Mouse (Mus musculus) forebrain, embryonic 10.5 days (tissue): ENCODE measurements around the gene Smdt1. TPM values are rescaled to one million over a fixed set of nuclear protein-coding genes. Genes with fewer than 3 reads are reported as not detected.
"Not testable (repeated sequence)": the region's sequence is repeated elsewhere in the genome, so short reads cannot be mapped to it uniquely, and the experiment has no call there.

Experiments used
- DNase-seq: peaks from one replicate; pipeline ENCODE4 v3.0.0-alpha.2; 2017; ENCODE audit warnings: low spot score; ENCODE audit errors: extremely low spot score
- H3K27ac ChIP-seq: fragments of 300-500 bp; sonication (generic); 2 replicates; pipeline ENCODE4 v1.5.1; 2016; ENCODE audit warnings: mild to moderate bottlenecking
- H3K27me3 ChIP-seq: fragments of 300-500 bp; sonication (generic); 2 replicates; pipeline ENCODE4 v1.6.1; 2016; ENCODE audit warnings: mild to moderate bottlenecking; ENCODE audit not compliant: poor library complexity, severe bottlenecking
- H3K36me3 ChIP-seq: fragments of 300-500 bp; sonication (generic); replicated peaks from 2 replicates; pipeline ENCODE4 v1.6.1; 2016; ENCODE audit warnings: mild to moderate bottlenecking, moderate library complexity
- H3K4me1 ChIP-seq: fragments of 300-500 bp; sonication (generic); 2 replicates; pipeline ENCODE4 v1.6.1; 2016
- H3K4me3 ChIP-seq: fragments of 300-500 bp; sonication (generic); 2 replicates; pipeline ENCODE4 v1.5.1; 2016; ENCODE audit warnings: mild to moderate bottlenecking, moderate library complexity
- H3K9me3 ChIP-seq: fragments of 300-500 bp; sonication (generic); 2 replicates; pipeline ENCODE4 v1.6.1; 2016; ENCODE audit warnings: mild to moderate bottlenecking, moderate library complexity
- WGBS: fragments of 180-500 bp; shearing (Covaris S2); methylation state at CpG from one replicate; pipeline ENCODE4 v1.1.7; 2016; 5-methylcytosine and 5-hydroxymethylcytosine counted together
- polyA plus RNA-seq: library from polyadenylated mRNA; unstranded; fragments of >200 nt; fragmentation: Nextera tagmentation; extraction: Ambion mirVana; gene quantifications from 2 replicates; pipeline ENCODE4 v1.2.1, GENCODE M21; 2016

Smdt1 gene
- polyA plus RNA-seq, 1 experiment from 2014 or later, result 236 TPM

DNA sequence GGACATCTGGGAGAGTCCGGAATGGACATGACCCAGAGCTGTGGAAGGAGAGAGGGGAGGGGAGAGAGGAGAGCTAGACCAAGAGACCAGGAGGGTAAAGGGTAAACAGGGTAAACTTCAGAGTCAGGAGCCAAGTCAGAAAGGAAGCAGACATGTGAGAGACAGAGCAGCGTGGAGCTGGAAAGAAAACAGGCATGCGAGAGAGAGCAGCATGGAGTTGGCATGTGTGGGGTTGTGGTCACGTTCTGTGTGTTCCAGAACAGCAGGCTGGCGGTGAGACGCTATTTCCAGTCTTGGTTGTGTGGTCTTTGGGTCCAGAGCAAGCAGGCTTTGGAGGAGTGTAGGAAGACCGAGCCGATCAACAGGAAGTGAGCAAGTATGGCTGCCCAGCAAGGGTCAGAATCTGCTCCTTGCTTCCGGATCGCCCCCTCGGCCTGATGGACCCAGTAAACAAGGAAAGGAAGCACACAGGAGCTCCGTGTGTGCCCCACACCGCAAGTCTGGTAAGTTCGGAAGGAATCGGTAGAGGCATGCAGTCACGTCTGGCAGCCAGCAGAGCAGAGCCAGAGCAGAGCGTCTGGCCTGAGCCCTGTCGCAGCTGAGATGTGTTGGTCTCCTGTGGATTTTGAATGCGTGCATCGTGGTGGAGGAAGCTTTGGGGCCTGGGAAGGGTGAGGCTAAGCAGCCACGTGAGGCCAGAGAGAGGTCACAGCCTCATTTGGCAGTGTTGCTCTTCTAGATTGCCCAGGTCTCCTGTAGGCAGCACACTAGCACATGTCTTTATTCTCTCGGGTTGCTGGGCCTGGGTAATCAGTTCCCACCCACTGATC lies 19.9 kb downstream of the Smdt1 start:
- WGBS, result 74% methylated on average over 22 of the region's 22 CpGs
- DNase-seq, result no peak
- H3K27ac ChIP-seq, result peak overlapping the region; percentile 40; the same call in 1 of the 2 replicates

DNA sequence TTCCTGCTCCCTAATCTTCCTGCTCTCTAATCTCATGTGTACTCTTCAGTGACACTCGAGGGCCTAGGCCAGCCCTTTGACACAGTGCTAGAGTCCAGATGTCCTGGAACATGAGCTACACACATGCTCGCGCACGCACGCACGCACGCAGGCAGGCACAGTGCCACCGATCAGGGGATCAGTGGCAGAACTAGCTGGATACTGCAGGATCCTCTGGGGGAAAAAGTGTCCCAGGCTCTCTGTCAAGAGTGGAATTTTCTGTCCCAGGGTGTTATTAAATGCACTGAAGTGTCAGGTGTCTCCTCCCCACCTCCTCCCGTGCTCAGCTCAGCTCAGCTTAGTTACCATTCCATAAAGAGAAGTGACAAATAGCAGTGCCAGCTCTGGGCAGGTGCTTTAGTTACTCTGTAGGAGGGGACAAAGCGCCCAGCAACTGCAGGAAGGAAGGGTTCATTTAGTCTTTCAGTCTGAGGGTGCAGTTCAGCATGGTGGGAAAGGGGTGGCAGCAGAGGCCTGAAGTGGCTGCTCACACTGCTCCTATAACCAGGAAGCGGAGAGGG lies 22.8 kb downstream of the Smdt1 start:
- 0 out of 2 replicates have a peak, but pooled peaks cover 9% of the 10 kb centered on the region for H3K4me1 ChIP-seq
- H3K4me3 ChIP-seq, result no peak overlapping the region
- H3K36me3 ChIP-seq, result no peaks in the 10 kb centered on the region
- H3K9me3 ChIP-seq, result no peaks in the 10 kb centered on the region
- no peaks in the 10 kb centered on the region for H3K27me3 ChIP-seq
- DNase-seq, result peak; percentile 14
- 78% methylated on average over 11 of the region's 11 CpGs for WGBS
- no peak overlapping the region for H3K27ac ChIP-seq

More for the DNA sequence above, 19.9 kb downstream of the Smdt1 start:
- H3K4me1 ChIP-seq, result peaks cover 17% of the 10 kb centered on the region
- no peaks in the 10 kb centered on the region for H3K36me3 ChIP-seq
- no peaks in the 10 kb centered on the region for H3K9me3 ChIP-seq
- no peaks in the 10 kb centered on the region for H3K27me3 ChIP-seq
- H3K4me3 ChIP-seq, result no peak overlapping the region

DNA sequence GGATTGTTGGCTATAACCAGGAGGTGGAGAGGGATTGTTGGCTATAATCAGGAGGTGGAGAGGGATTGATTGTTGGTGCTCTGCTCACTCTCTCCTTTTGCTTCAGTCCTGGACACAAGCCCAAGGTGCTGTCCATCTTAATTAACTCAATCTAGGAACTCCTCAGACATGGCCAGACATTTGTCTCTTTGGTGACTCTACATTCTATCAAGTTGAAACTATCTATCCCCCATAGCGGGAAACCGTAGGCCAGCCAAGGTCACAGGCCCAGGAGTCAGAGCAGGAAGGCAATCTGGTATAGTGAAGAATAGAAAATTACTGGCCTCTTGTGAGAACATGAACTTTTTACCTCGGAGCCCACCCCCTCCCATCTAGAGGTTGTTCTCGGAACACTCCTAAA lies 23.5 kb downstream of the Smdt1 start:
- DNase-seq, result no peak
- no peaks in the 10 kb centered on the region for H3K27me3 ChIP-seq
- H3K27ac ChIP-seq, result no peak overlapping the region
- no peak overlapping the region for H3K4me3 ChIP-seq
- 96% methylated on average over 4 of the region's 4 CpGs for WGBS
- no peaks in the 10 kb centered on the region for H3K36me3 ChIP-seq
- H3K4me1 ChIP-seq, result 0 out of 2 replicates have a peak, but pooled peaks cover 9% of the 10 kb centered on the region
- no peaks in the 10 kb centered on the region for H3K9me3 ChIP-seq

DNA sequence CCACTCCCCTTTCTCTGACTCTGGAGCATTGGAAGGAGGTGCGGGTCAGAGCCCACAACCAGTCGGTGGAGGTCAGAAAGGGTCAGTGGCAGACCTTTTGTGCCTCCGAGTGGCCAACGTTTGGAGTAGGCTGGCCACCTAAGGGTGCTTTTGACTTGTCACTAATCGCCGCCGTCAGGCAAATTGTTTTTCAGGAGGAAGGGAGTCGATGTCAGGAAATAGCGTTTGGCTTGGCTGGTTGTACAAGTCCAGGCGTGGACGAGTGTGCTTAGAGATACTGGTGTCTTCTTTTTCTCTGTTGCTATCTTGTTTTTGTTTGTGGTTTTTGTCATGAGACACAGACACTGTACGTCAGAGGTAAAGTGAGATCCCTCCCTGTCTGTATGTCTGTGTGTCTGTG lies 25.0 kb downstream of the Smdt1 start:
- DNase-seq, H3K36me3 ChIP-seq, H3K4me1 ChIP-seq, H3K9me3 ChIP-seq, H3K27me3 ChIP-seq, H3K27ac ChIP-seq, H3K4me3 ChIP-seq: not testable (repeated sequence)
- 78% methylated on average over 8 of the region's 12 CpGs for WGBS

- H3K9me3 ChIP-seq, H3K27me3 ChIP-seq, H3K27ac ChIP-seq, H3K4me3 ChIP-seq, DNase-seq, H3K36me3 ChIP-seq, H3K4me1 ChIP-seq: not testable (repeated sequence)
- 18% methylated on average over 6 of the region's 9 CpGs for WGBS
Observed at GRCm38 (mm10) chr15:82364561-82364960, 25.8 kb downstream of the Smdt1 start.

GRCm38 (mm10) chr15:82368146-82368545 lies 29.4 kb downstream of the Smdt1 start:
- Histone ChIP-seq H3K9me3 (no peaks in the 10 kb centered on the region), H3K4me3 (no peak overlapping the region), H3K27ac (no peak overlapping the region), H3K36me3 (no peaks in the 10 kb centered on the region), H3K4me1 (no peaks in the 10 kb centered on the region), H3K27me3 (no peaks in the 10 kb centered on the region)
- DNase-seq, result no peak
- 94% methylated on average over 4 of the region's 4 CpGs for WGBS

GRCm38 (mm10) chr15:82368851-82369250 lies 30.1 kb downstream of the Smdt1 start:
- Histone ChIP-seq H3K27me3 (no peaks in the 10 kb centered on the region), H3K4me3 (no peak overlapping the region), H3K27ac (no peak overlapping the region), H3K36me3 (no peaks in the 10 kb centered on the region), H3K9me3 (no peaks in the 10 kb centered on the region), H3K4me1 (no peaks in the 10 kb centered on the region; the same call in 1 of the 2 replicates)
- DNase-seq, result no peak
- 90% methylated on average over 1 of the region's 1 CpGs for WGBS

DNA sequence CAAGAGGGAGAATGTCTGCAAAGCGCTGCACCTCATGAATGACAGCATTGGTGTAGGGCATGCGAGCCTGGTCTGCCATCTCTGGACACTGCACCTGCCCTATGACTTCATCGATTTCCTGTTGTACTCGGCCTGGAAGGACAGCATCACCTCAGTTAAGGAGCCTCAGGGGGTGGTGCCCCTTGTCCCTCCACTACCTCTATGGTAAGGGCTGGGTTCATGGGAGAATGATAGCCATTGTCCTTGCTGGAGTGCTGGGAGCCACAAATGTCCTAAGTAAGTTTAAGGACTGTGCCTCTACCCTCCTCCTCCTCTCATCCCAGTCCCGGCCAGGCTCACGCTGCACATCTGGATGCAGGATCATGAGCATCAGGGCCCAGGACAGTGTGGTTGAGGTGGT lies 33.7 kb downstream of the Smdt1 start:
- Histone ChIP-seq H3K27ac (no peak overlapping the region), H3K4me3 (no peak overlapping the region), H3K9me3 (no peaks in the 10 kb centered on the region), H3K4me1 (peaks cover 19% of the 10 kb centered on the region), H3K36me3 (no peaks in the 10 kb centered on the region), H3K27me3 (no peaks in the 10 kb centered on the region)
- no peak for DNase-seq
- 90% methylated on average over 6 of the region's 6 CpGs for WGBS

GRCm38 (mm10) chr15:82372991-82373390 lies 34.2 kb downstream of the Smdt1 start:
- no peak for DNase-seq

DNA sequence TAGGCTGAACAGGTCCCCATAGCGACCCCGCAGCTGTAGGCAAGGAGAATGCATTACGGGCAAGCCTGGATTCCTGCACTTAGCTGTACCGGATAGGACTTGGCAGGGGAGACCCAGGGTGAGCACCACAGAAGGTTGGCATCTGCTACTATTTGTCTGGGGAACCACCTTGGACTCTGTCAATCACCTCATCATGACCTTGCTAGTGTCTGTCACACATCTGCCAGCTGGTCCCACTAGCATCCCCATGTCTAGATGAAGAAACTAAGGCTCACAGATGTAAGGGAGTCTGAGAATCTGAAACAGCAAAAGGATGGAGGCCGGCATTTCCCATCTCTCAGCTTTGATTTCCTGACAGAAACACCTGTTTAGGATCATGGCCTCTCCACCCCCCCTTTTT lies 35.7 kb downstream of the Smdt1 start:
- H3K36me3 ChIP-seq, result no peaks in the 10 kb centered on the region
- H3K9me3 ChIP-seq, result no peaks in the 10 kb centered on the region
- 82% methylated on average over 5 of the region's 5 CpGs for WGBS
- no peak for DNase-seq
- H3K4me1 ChIP-seq, result peaks cover 36% of the 10 kb centered on the region
- no peak overlapping the region for H3K27ac ChIP-seq
- no peak overlapping the region for H3K4me3 ChIP-seq
- no peaks in the 10 kb centered on the region for H3K27me3 ChIP-seq

More at GRCm38 (mm10) chr15:82372991-82373390, 34.2 kb downstream of the Smdt1 start:
- no peaks in the 10 kb centered on the region for H3K9me3 ChIP-seq
- H3K4me1 ChIP-seq, result peaks cover 22% of the 10 kb centered on the region
- H3K27me3 ChIP-seq, result no peaks in the 10 kb centered on the region
- WGBS, result 90% methylated on average over 5 of the region's 5 CpGs
- H3K36me3 ChIP-seq, result no peaks in the 10 kb centered on the region
- no peak overlapping the region for H3K27ac ChIP-seq
- H3K4me3 ChIP-seq, result no peak overlapping the region

GRCm38 (mm10) chr15:82375855-82376254 lies 37.1 kb downstream of the Smdt1 start:
- H3K4me3 ChIP-seq, result no peak overlapping the region
- WGBS, result 88% methylated on average over 9 of the region's 9 CpGs
- 0 out of 2 replicates have a peak overlapping the region, but pooled peaks have one; percentile 15 for H3K27ac ChIP-seq
- no peaks in the 10 kb centered on the region for H3K27me3 ChIP-seq
- peaks cover 50% of the 10 kb centered on the region for H3K4me1 ChIP-seq
- H3K9me3 ChIP-seq, result no peaks in the 10 kb centered on the region
- no peak for DNase-seq
- no peaks in the 10 kb centered on the region for H3K36me3 ChIP-seq

- 69% methylated on average over 17 of the region's 17 CpGs for WGBS
- no peaks in the 10 kb centered on the region for H3K9me3 ChIP-seq
- H3K4me3 ChIP-seq, result no peak overlapping the region
- no peaks in the 10 kb centered on the region for H3K27me3 ChIP-seq
- DNase-seq, result no peak
- peaks cover 53% of the 10 kb centered on the region for H3K4me1 ChIP-seq
- H3K27ac ChIP-seq, result peak overlapping the region; percentile 66
- no peaks in the 10 kb centered on the region for H3K36me3 ChIP-seq
Observed at GRCm38 (mm10) chr15:82376393-82377138, 37.8 kb downstream of the Smdt1 start.

GRCm38 (mm10) chr15:82377701-82378100 lies 38.9 kb downstream of the Smdt1 start:
- Histone ChIP-seq H3K4me1 (peaks cover 53% of the 10 kb centered on the region), H3K9me3 (no peaks in the 10 kb centered on the region)
- 81% methylated on average over 5 of the region's 5 CpGs for WGBS

More at GRCm38 (mm10) chr15:82377701-82378100, 38.9 kb downstream of the Smdt1 start:
- H3K4me3 ChIP-seq, result no peak overlapping the region
- H3K27ac ChIP-seq, result no peak overlapping the region
- no peaks in the 10 kb centered on the region for H3K36me3 ChIP-seq
- no peaks in the 10 kb centered on the region for H3K27me3 ChIP-seq
- no peak for DNase-seq
